ENCODE assay signal across 17 mouse cellular contexts in the genomic region with DNA sequence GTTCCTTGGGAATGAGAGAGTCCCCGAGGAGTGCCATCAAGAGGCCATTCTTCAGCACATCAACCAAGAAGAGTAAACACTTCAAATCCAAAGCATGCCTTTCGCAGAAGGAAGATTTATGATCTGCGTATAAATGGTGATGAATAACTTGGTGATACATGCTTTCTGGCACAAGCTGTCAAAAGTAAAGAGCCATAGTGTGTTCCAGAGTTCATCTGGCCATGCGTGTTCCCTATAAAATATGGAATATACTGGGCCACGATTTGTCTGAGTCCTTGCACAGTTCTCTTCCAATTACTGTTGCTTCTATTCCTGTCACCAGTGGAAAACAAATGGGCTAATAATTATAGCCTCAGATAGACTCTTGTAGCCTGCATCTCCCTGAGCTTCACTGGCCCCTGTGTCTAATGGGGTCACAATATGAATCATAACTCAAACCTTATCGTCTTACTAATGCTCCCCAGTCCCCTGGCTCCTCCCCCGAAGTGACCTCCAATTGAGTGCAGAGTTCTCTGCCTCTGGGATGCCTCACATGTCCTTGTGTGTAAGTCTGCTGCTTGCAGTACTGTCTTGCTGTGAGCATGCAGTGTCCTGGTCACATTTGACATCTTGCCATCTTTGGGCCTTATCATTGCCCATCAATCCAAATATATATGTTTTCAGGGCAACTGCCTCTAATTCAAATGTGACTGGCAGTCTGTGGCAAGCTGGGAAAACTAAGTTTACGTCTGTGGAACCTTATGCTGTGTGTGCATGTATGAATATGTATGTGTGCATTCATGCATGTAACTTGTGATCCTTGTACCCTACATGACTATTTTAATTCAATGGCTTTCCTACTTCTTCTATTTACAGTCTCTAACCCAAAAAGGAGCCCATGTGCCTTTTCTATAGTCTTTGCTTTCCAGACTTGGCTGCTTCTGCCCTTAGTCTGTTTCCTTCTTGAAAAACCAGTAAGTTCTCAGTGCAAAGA.
A peak's percentile ranks its signal among the peaks of the same experiment; 100 is the strongest.
DNase-seq lines count a peak whose midpoint lies in the region; ATAC-seq lines count a peak whose summit lies in the region.
"Had no signal": no experiment of that assay in that cellular context is flagged by ENCODE, and none has a peak within 500 bp of the region (broad histone marks: within the 10 kb centered on the region; RNA-seq: fewer than 3 reads in every experiment).

No protein-coding gene starts in this region.

- ATAC-seq in neural tube, embryonic 11.5 days (ENCODE audit: insufficient read depth, low FRiP score, low TSS enrichment): peak; percentile 13; the same call in 1 of the 2 replicates
- peak; percentile 66 for ATAC-seq in forebrain, embryonic 16.5 days
- ATAC-seq in neural tube, embryonic 15.5 days (ENCODE audit: low FRiP score): 0 out of 2 replicates have a peak, but pooled peaks have one; percentile 28

- 58% methylated on average over 8 of the region's 8 CpGs for WGBS in neural tube, embryonic 11.5 days
- WGBS in forebrain, embryonic 16.5 days: 71% methylated on average over 8 of the region's 8 CpGs
- 44% methylated on average over 8 of the region's 8 CpGs for WGBS in neural tube, embryonic 15.5 days

- no peak overlapping the region for H3K9ac ChIP-seq in neural tube, embryonic 11.5 days (ENCODE audit: low read length)
- no peak overlapping the region for H3K9ac ChIP-seq in forebrain, embryonic 16.5 days (replicated peaks; ENCODE audit: low read depth, low read length)
- no peak overlapping the region for H3K9ac ChIP-seq in neural tube, embryonic 15.5 days (replicated peaks)
- H3K9ac ChIP-seq: embryonic facial prominence, embryonic 15.5 days; limb, embryonic 13.5 days; liver, embryonic 15.5 days had no signal

- H3K9me3 ChIP-seq in neural tube, embryonic 11.5 days (ENCODE audit: control insufficient read depth, low read length): no peaks in the 10 kb centered on the region
- 0 out of 2 replicates have a peak, but pooled peaks cover 3% of the 10 kb centered on the region for H3K9me3 ChIP-seq in forebrain, embryonic 16.5 days (ENCODE audit: control insufficient read depth, low read length)
- no peaks in the 10 kb centered on the region for H3K9me3 ChIP-seq in neural tube, embryonic 15.5 days (replicated peaks)
- H3K9me3 ChIP-seq: embryonic facial prominence, embryonic 15.5 days; limb, embryonic 13.5 days; liver, embryonic 15.5 days; midbrain, embryonic 10.5 days had no signal

- no peaks in the 10 kb centered on the region for H3K27me3 ChIP-seq in neural tube, embryonic 11.5 days (ENCODE audit: control insufficient read depth, insufficient read depth, low read length)
- H3K27me3 ChIP-seq in forebrain, embryonic 16.5 days (replicated peaks; ENCODE audit: control insufficient read depth, insufficient read depth, low read length): no peaks in the 10 kb centered on the region
- H3K27me3 ChIP-seq in neural tube, embryonic 15.5 days (replicated peaks): no peaks in the 10 kb centered on the region
- H3K27me3 ChIP-seq: embryonic facial prominence, embryonic 15.5 days; liver, embryonic 15.5 days had no signal

- DNase-seq in heart, adult 11 months: peak; percentile 28
- no peak for DNase-seq in heart, adult 18-20 months
- DNase-seq in neural tube, embryonic 11.5 days (ENCODE audit: low spot score): peak; percentile 24
- no peak for DNase-seq in neural tube, embryonic 10.5 days (ENCODE audit: extremely low spot score, low spot score)
- DNase-seq in right cerebral cortex, postnatal 4 days: no peak
- no peak for DNase-seq in heart, adult 8-10 months (ENCODE audit: low spot score)
- DNase-seq: cerebellum, adult 18-20 months; gastrocnemius, postnatal 10 days; kidney, postnatal 14 days; right cerebral cortex, postnatal 14 days had no signal

- no peak overlapping the region for H3K4me3 ChIP-seq in neural tube, embryonic 11.5 days (ENCODE audit: low read depth, low read length)
- H3K4me3 ChIP-seq in forebrain, embryonic 16.5 days (replicated peaks; ENCODE audit: low read length): no peak overlapping the region
- H3K4me3 ChIP-seq in neural tube, embryonic 15.5 days (replicated peaks): no peak overlapping the region
- H3K4me3 ChIP-seq: embryonic facial prominence, embryonic 15.5 days; limb, embryonic 13.5 days; liver, embryonic 15.5 days; midbrain, embryonic 10.5 days had no signal

- no peak overlapping the region for H3K27ac ChIP-seq in neural tube, embryonic 11.5 days (ENCODE audit: low read depth, low read length)
- H3K27ac ChIP-seq in forebrain, embryonic 16.5 days (ENCODE audit: low read length): peak overlapping the region; percentile 70
- H3K27ac ChIP-seq in neural tube, embryonic 15.5 days (replicated peaks): no peak overlapping the region
- H3K27ac ChIP-seq: embryonic facial prominence, embryonic 15.5 days; limb, embryonic 13.5 days; liver, embryonic 15.5 days; midbrain, embryonic 10.5 days had no signal

- H3K36me3 ChIP-seq in neural tube, embryonic 11.5 days (ENCODE audit: control insufficient read depth, insufficient read depth, low read length): no peaks in the 10 kb centered on the region
- H3K36me3 ChIP-seq in forebrain, embryonic 16.5 days (ENCODE audit: control insufficient read depth, insufficient read depth): no peaks in the 10 kb centered on the region
- no peaks in the 10 kb centered on the region for H3K36me3 ChIP-seq in neural tube, embryonic 15.5 days
- H3K36me3 ChIP-seq: embryonic facial prominence, embryonic 15.5 days; limb, embryonic 13.5 days; liver, embryonic 15.5 days; midbrain, embryonic 10.5 days had no signal

- peaks cover 6% of the 10 kb centered on the region for H3K4me1 ChIP-seq in neural tube, embryonic 11.5 days (ENCODE audit: control insufficient read depth, insufficient read depth, low read length)
- H3K4me1 ChIP-seq in forebrain, embryonic 16.5 days (replicated peaks; ENCODE audit: control insufficient read depth, insufficient read depth, low read length): peaks cover 11% of the 10 kb centered on the region
- peaks cover 23% of the 10 kb centered on the region for H3K4me1 ChIP-seq in neural tube, embryonic 15.5 days
- H3K4me1 ChIP-seq: liver, embryonic 15.5 days had no signal

- H3K4me2 ChIP-seq in neural tube, embryonic 11.5 days (ENCODE audit: low read depth): no peak overlapping the region
- no peak overlapping the region for H3K4me2 ChIP-seq in forebrain, embryonic 16.5 days (ENCODE audit: low read length)
- H3K4me2 ChIP-seq in neural tube, embryonic 15.5 days: no peak overlapping the region
- H3K4me2 ChIP-seq: embryonic facial prominence, embryonic 15.5 days; heart, embryonic 11.5 days; limb, embryonic 13.5 days; liver, embryonic 15.5 days had no signal

Comparison
In these comparisons a context has a peak if more than half of its experiments do, and no peak if none do; other contexts are left out.
1. DNase-seq: peak in heart, adult 11 months (single experiment) and neural tube, embryonic 11.5 days (single experiment); none in heart, adult 18-20 months (0 of 2), neural tube, embryonic 10.5 days (single experiment), right cerebral cortex, postnatal 4 days (single experiment) and heart, adult 8-10 months (single experiment).
2. ATAC-seq: peak in every context shown above with its lines; median percentile 66 in forebrain, embryonic 16.5 days; 28 in neural tube, embryonic 15.5 days; 13 in neural tube, embryonic 11.5 days.